Mouse (Mus musculus) heart, adult 9 months (tissue): ENCODE data around the gene Cmtm6.
A peak's percentile ranks its signal among the peaks of the same experiment; 100 is the strongest.

Experiments used
- DNase-seq, 2 experiments: peaks; one replicate each; pipeline ENCODE4 v3.0.0; 2022; ENCODE audit warnings: low spot score in 2 of 2

The Cmtm6 gene

DNA sequence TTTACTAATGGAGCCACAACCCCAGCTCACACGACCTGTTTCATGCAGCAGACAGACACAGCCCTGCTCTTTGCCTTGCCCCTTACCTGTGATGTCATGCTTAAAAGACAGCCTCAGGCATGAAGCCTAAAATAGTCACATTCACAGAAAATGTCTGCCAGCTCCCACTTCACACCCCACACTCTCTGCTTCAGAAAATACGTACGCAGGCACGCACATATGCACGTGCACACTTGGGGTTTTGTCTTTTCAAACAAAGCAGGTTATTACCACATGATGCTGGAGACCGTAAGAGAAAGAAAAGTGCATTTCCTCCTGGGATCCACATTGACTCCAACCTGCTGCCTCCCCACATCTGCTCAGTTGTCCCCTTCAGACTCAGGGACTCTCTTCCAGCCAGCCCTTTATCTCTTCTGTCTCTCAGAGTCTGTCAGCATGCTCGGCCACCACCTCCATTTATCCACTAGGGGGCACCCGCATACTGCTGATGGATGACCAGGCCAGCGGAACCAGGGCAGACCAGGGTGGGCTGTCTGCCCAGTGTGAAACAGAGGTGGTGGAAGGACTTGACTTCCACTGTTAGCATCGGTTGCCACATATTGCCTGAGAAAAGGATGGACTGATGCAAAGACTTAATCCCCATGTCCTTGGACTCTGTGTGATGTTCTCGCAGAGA lies 66.6 kb downstream of the Cmtm6 start:
- peak; percentile 76 to 81 for DNase-seq

DNA sequence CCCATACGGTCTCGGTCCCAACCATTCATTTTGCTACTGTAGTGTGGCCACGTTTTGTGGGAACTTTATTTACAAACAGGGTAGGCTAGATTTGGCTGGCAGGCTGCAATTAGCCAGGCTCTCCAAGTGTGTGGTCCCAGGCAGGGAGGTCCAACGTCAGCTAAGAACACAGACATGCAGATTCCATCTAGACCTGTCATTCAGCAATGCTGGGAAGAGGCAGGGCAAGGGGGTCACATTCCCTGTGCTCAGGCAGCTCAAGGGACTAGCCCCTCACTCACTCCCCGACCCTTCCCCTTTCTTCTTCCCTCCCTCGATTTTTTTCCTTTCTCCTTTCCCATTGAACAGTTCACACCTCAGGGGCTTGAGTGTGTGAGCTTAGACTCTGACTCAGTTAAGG lies 67.9 kb downstream of the Cmtm6 start:
- DNase-seq: no peak
